ENCODE assay signal across 14 mouse cellular contexts in genomic region chr7:64633182-64633581, GRCm38 (mm10).
A peak's percentile ranks its signal among the peaks of the same experiment; 100 is the strongest.
DNase-seq lines count a peak whose midpoint lies in the region; ATAC-seq lines count a peak whose summit lies in the region.
"Had no signal": no experiment of that assay in that cellular context is flagged by ENCODE, and none has a peak within 500 bp of the region (broad histone marks: within the 10 kb centered on the region; RNA-seq: fewer than 3 reads in every experiment).

No protein-coding gene starts in this region.

- H3K4me3 ChIP-seq in hindbrain, embryonic 11.5 days (ENCODE audit: low read depth, low read length): no peak overlapping the region
- H3K4me3 ChIP-seq in liver, embryonic 11.5 days (ENCODE audit: low read depth, low read length): no peak overlapping the region
- no peak overlapping the region for H3K4me3 ChIP-seq in neural tube, embryonic 12.5 days
- H3K4me3 ChIP-seq: heart, embryonic 15.5 days; intestine, embryonic 15.5 days; limb, embryonic 15.5 days had no signal

- H3K27ac ChIP-seq in hindbrain, embryonic 11.5 days (ENCODE audit: low read depth, low read length): peak overlapping the region; percentile 75
- H3K27ac ChIP-seq in liver, embryonic 11.5 days (ENCODE audit: low read depth, low read length): no peak overlapping the region
- no peak overlapping the region for H3K27ac ChIP-seq in neural tube, embryonic 12.5 days
- H3K27ac ChIP-seq: heart, embryonic 15.5 days; intestine, embryonic 15.5 days; limb, embryonic 15.5 days had no signal

- 54% methylated on average over 4 of the region's 4 CpGs for WGBS in hindbrain, embryonic 11.5 days
- 50% methylated on average over 4 of the region's 4 CpGs for WGBS in liver, embryonic 11.5 days
- WGBS in neural tube, embryonic 12.5 days: 57% methylated on average over 4 of the region's 4 CpGs

- H3K36me3 ChIP-seq in hindbrain, embryonic 11.5 days (ENCODE audit: control insufficient read depth, insufficient read depth, low read length): no peaks in the 10 kb centered on the region
- no peaks in the 10 kb centered on the region for H3K36me3 ChIP-seq in liver, embryonic 11.5 days (ENCODE audit: control insufficient read depth, insufficient read depth, low read length)
- peaks cover 8% of the 10 kb centered on the region; the same call in 1 of the 2 replicates for H3K36me3 ChIP-seq in neural tube, embryonic 12.5 days
- H3K36me3 ChIP-seq: heart, embryonic 15.5 days; intestine, embryonic 15.5 days; limb, embryonic 15.5 days had no signal

- DNase-seq in heart, adult 11 months: peak; percentile 80
- DNase-seq in heart, adult 18-20 months: no peak
- no peak for DNase-seq in hindbrain, embryonic 11.5 days (ENCODE audit: low spot score)
- DNase-seq in liver, embryonic 11.5 days (ENCODE audit: low spot score): no peak
- no peak for DNase-seq in ovary, postnatal 36 days (ENCODE audit: low spot score)
- no peak for DNase-seq in urinary bladder, postnatal 25 days (ENCODE audit: low spot score)
- DNase-seq: gastrocnemius, postnatal 36 days; kidney, postnatal 4 days; spleen, adult 18-20 months; thymus, adult 18-20 months had no signal

- H3K9ac ChIP-seq in hindbrain, embryonic 11.5 days (ENCODE audit: low read depth, low read length): no peak overlapping the region
- H3K9ac ChIP-seq in liver, embryonic 11.5 days (ENCODE audit: low read depth, low read length): no peak overlapping the region
- no peak overlapping the region for H3K9ac ChIP-seq in neural tube, embryonic 12.5 days
- H3K9ac ChIP-seq: heart, embryonic 15.5 days; intestine, embryonic 15.5 days; limb, embryonic 15.5 days had no signal

- H3K4me2 ChIP-seq in hindbrain, embryonic 11.5 days (replicated peaks; ENCODE audit: low read depth, low read length): no peak overlapping the region
- no peak overlapping the region for H3K4me2 ChIP-seq in liver, embryonic 11.5 days
- no peak overlapping the region for H3K4me2 ChIP-seq in neural tube, embryonic 12.5 days (replicated peaks)
- H3K4me2 ChIP-seq: heart, embryonic 15.5 days; intestine, embryonic 15.5 days; limb, embryonic 15.5 days had no signal

- ATAC-seq in hindbrain, embryonic 11.5 days (ENCODE audit: low FRiP score): peak; percentile 43
- ATAC-seq in liver, embryonic 11.5 days (replicated peaks; ENCODE audit: low FRiP score): peak; percentile 69
- peak; percentile 26; the same call in 1 of the 2 replicates for ATAC-seq in neural tube, embryonic 12.5 days (ENCODE audit: low FRiP score, low read depth)
- ATAC-seq: intestine, embryonic 15.5 days had no signal

- no peaks in the 10 kb centered on the region for H3K27me3 ChIP-seq in hindbrain, embryonic 11.5 days (ENCODE audit: control insufficient read depth, insufficient read depth, low read length)
- H3K27me3 ChIP-seq in liver, embryonic 11.5 days (replicated peaks; ENCODE audit: control insufficient read depth, insufficient read depth, low read length): no peaks in the 10 kb centered on the region
- no peaks in the 10 kb centered on the region for H3K27me3 ChIP-seq in neural tube, embryonic 12.5 days (replicated peaks)
- H3K27me3 ChIP-seq: heart, embryonic 15.5 days; intestine, embryonic 15.5 days; limb, embryonic 15.5 days had no signal

- H3K9me3 ChIP-seq in hindbrain, embryonic 11.5 days (ENCODE audit: control insufficient read depth, low read length): no peaks in the 10 kb centered on the region
- H3K9me3 ChIP-seq in liver, embryonic 11.5 days (ENCODE audit: control insufficient read depth, low read length): no peaks in the 10 kb centered on the region
- H3K9me3 ChIP-seq in neural tube, embryonic 12.5 days: 0 out of 2 replicates have a peak, but pooled peaks cover 2% of the 10 kb centered on the region
- H3K9me3 ChIP-seq: heart, embryonic 15.5 days; intestine, embryonic 15.5 days; limb, embryonic 15.5 days had no signal

- peaks cover 10% of the 10 kb centered on the region for H3K4me1 ChIP-seq in hindbrain, embryonic 11.5 days (replicated peaks; ENCODE audit: control insufficient read depth, insufficient read depth, low read length)
- no peaks in the 10 kb centered on the region for H3K4me1 ChIP-seq in liver, embryonic 11.5 days (replicated peaks; ENCODE audit: control insufficient read depth, insufficient read depth, low read length)
- H3K4me1 ChIP-seq in neural tube, embryonic 12.5 days: peaks cover 42% of the 10 kb centered on the region
- H3K4me1 ChIP-seq: heart, embryonic 15.5 days; intestine, embryonic 15.5 days had no signal
